Mouse (Mus musculus) kidney, adult 9 months (tissue): ENCODE measurements around the gene Gm49342.
A peak's percentile ranks its signal among the peaks of the same experiment; 100 is the strongest.
"Not testable (repeated sequence)": the region's sequence is repeated elsewhere in the genome, so short reads cannot be mapped to it uniquely, and the experiment has no call there.

Experiments used
- DNase-seq: peaks from one replicate; pipeline ENCODE4 v3.0.0; 2022

Gm49342 gene

GRCm38 (mm10) chr14:50943932-50944667, at the start of gene Gm49342:
Gene Gm49342 (plus strand): TSS chr14:50944517.
- peak; percentile 97 for DNase-seq

GRCm38 (mm10) chr14:50895407-50895806, 48.9 kb upstream of the Gm49342 start:
- no peak for DNase-seq

- peak; percentile 57 for DNase-seq
Observed at GRCm38 (mm10) chr14:50895985-50896746, 48.2 kb upstream of the Gm49342 start.

- no peak for DNase-seq
Observed at GRCm38 (mm10) chr14:50896747-50897373, 47.5 kb upstream of the Gm49342 start.

GRCm38 (mm10) chr14:50897374-50897765, 46.9 kb upstream of the Gm49342 start, which contains the start of gene Klhl33:
Gene Klhl33 (minus strand): TSS chr14:50897507.
- no peak for DNase-seq

- DNase-seq, result not testable (repeated sequence)
Observed at GRCm38 (mm10) chr14:50897992-50898391, 46.3 kb upstream of the Gm49342 start.

GRCm38 (mm10) chr14:50903973-50904827, 40.1 kb upstream of the Gm49342 start:
- no peak for DNase-seq

- DNase-seq, result no peak
Observed at GRCm38 (mm10) chr14:50904828-50905129, 39.5 kb upstream of the Gm49342 start.

GRCm38 (mm10) chr14:50905327-50905726, 39.0 kb upstream of the Gm49342 start:
- not testable (repeated sequence) for DNase-seq

- DNase-seq, result no peak
Observed at GRCm38 (mm10) chr14:50908126-50908525, 36.2 kb upstream of the Gm49342 start.

- no peak for DNase-seq
Observed at GRCm38 (mm10) chr14:50911356-50911755, 33.0 kb upstream of the Gm49342 start.

- DNase-seq, result not testable (repeated sequence)
Observed at GRCm38 (mm10) chr14:50923437-50923836, 20.9 kb upstream of the Gm49342 start.

- DNase-seq, result peak; percentile 98
Observed at GRCm38 (mm10) chr14:50924281-50925064, 19.8 kb upstream of the Gm49342 start, which contains the start of the genes Osgep and Apex1. Gene Osgep (minus strand): TSS chr14:50924893. Gene Apex1 (plus strand): TSS chr14:50924968.

- DNase-seq, result no peak
Observed at GRCm38 (mm10) chr14:50925111-50925920, 19.0 kb upstream of the Gm49342 start.

- DNase-seq, result no peak
Observed at GRCm38 (mm10) chr14:50927366-50927765, 17.0 kb upstream of the Gm49342 start.

GRCm38 (mm10) chr14:50929951-50930350, 14.4 kb upstream of the Gm49342 start:
- no peak for DNase-seq

GRCm38 (mm10) chr14:50930377-50930753, 14.0 kb upstream of the Gm49342 start:
- DNase-seq, result peak; percentile 82

GRCm38 (mm10) chr14:50930754-50931492, 13.4 kb upstream of the Gm49342 start, which contains the start of the genes Pip4p1 and Pnp:
Gene Pip4p1 (minus strand): TSS chr14:50930856.
Gene Pnp (plus strand): TSS chr14:50931082.
- peak; percentile 100 for DNase-seq

- no peak for DNase-seq
Observed at GRCm38 (mm10) chr14:50931493-50932020, 12.8 kb upstream of the Gm49342 start.

GRCm38 (mm10) chr14:50936649-50937048, 7.7 kb upstream of the Gm49342 start:
- DNase-seq, result no peak
